Mouse (Mus musculus) hindbrain, embryonic 15.5 days (tissue): Measurements from ENCODE around the gene Plxnd1. TPM values are rescaled to one million over a fixed set of nuclear protein-coding genes. Genes with fewer than 3 reads are reported as not detected.

Source experiments
- ATAC-seq: fragments of 200-750 bp; cut with Nextera tagmentation; 2 replicates; pipeline ENCODE4 v1.8.0; 2017; ENCODE audit warnings: low read depth, moderate number of reproducible peaks, moderate TSS enrichment; ENCODE audit not compliant: low FRiP score
- H3K27ac ChIP-seq: fragments of 300-500 bp; sonication (generic); replicated peaks from 2 replicates; pipeline ENCODE4 v1.5.1; 2015; ENCODE audit warnings: mild to moderate bottlenecking, inconsistent platforms
- H3K27me3 ChIP-seq: fragments of 300-500 bp; sonication (generic); 2 replicates; pipeline ENCODE4 v1.6.1; 2015; ENCODE audit warnings: control low read depth, inconsistent platforms
- H3K36me3 ChIP-seq: fragments of 300-500 bp; sonication (generic); 2 replicates; pipeline ENCODE4 v1.6.1; 2015; ENCODE audit warnings: control low read depth, inconsistent platforms
- H3K4me1 ChIP-seq: fragments of 300-500 bp; sonication (generic); replicated peaks from 2 replicates; pipeline ENCODE4 v1.6.1; 2015; ENCODE audit warnings: control low read depth, inconsistent platforms
- H3K4me2 ChIP-seq: fragments of 300-500 bp; sonication (generic); 2 replicates; pipeline ENCODE4 v1.6.1; 2015; ENCODE audit warnings: moderate library complexity, mild to moderate bottlenecking, inconsistent platforms
- H3K4me3 ChIP-seq: fragments of 300-500 bp; sonication (generic); 2 replicates; pipeline ENCODE4 v1.5.1; 2015; ENCODE audit warnings: mild to moderate bottlenecking, inconsistent platforms
- H3K9ac ChIP-seq: fragments of 300-500 bp; sonication (generic); 2 replicates; pipeline ENCODE4 v1.6.1; 2015; ENCODE audit warnings: inconsistent platforms
- H3K9me3 ChIP-seq: fragments of 300-500 bp; sonication (generic); 2 replicates; pipeline ENCODE4 v1.6.1; 2016; ENCODE audit warnings: control low read depth, inconsistent platforms
- WGBS: fragments of 180-500 bp; shearing (Covaris S2); methylation state at CpG from one replicate; pipeline ENCODE4 v1.1.7; 2015; 5-methylcytosine and 5-hydroxymethylcytosine counted together
- polyA plus RNA-seq: library from polyadenylated mRNA; unstranded; fragments of >200 nt; fragmentation: Nextera tagmentation; extraction: Ambion mirVana; gene quantifications from 2 replicates; pipeline ENCODE4 v1.2.1, GENCODE M21; 2015

Plxnd1 gene
- polyA plus RNA-seq, 1 experiment from 2014 or later = 10.8 TPM

DNA sequence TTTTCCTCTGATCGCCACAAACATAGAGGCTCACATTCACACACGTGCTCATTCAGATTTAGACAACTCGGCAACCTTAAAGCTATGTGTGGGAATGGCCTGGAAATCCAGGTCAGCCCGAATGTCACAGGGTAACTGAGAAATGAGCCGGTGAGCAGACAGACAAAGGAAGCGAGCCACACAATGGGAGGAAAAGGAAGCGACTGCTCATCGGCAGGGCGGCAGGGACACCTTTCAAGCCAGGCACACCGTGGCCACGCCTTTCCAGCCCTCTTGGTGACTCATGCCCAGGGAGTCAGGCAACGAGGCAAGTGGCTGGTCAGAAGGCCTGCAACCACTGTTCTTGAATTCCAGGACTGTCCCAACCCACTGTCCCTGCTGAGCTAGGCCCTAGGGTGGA, 14.6 kb upstream of the Plxnd1 start:
- Histone ChIP-seq H3K27me3 (no peaks in the 10 kb centered on the region), H3K4me1 (peaks cover 2% of the 10 kb centered on the region; the same call in 1 of the 2 replicates), H3K9me3 (no peaks in the 10 kb centered on the region), H3K36me3 (no peaks in the 10 kb centered on the region), H3K4me3 (no peak overlapping the region), H3K27ac (no peak overlapping the region), H3K9ac (no peak overlapping the region), H3K4me2 (no peak overlapping the region)
- ATAC-seq = no peak
- WGBS = 48% methylated on average over 12 of the region's 12 CpGs

DNA sequence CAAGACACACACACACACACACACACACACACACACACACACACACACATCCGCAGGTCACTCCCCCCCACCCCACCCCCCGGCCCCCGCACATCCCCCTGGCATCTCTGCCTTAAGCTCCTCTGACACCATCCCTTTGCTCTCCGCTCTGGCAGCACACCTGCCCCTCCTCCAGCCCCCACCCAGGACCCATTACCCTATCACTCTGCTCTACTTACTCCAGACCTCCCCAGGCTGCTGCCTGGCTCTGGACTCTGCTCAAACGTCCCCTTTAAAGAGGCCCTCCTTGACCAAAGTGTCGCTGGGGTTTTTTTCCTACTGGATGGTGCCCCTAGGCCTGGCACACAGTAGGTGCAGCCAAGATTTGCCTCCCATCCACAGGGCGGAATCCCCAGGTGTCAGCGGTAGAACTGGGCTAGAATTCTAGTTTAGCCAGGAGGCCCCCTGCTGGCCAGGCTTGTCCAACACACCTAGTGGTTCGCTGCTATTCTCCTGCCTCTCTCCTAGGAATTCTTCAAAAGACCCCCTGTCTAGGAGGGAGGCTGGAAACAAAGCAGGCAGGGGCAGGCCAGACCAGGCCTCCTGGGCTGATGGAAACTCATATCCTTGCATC, 12.9 kb upstream of the Plxnd1 start:
- Histone ChIP-seq H3K4me2 (no peak overlapping the region), H3K36me3 (no peaks in the 10 kb centered on the region), H3K4me3 (no peak overlapping the region), H3K9me3 (no peaks in the 10 kb centered on the region), H3K27ac (no peak overlapping the region), H3K9ac (no peak overlapping the region), H3K4me1 (peaks cover 2% of the 10 kb centered on the region; the same call in 1 of the 2 replicates), H3K27me3 (no peaks in the 10 kb centered on the region)
- ATAC-seq = 0 out of 2 replicates have a peak, but pooled peaks have one; percentile 6
- WGBS = 12% methylated on average over 6 of the region's 9 CpGs

- no peak overlapping the region for H3K4me2 ChIP-seq
- H3K36me3 ChIP-seq = no peaks in the 10 kb centered on the region
- H3K4me1 ChIP-seq = peaks cover 2% of the 10 kb centered on the region; the same call in 1 of the 2 replicates
- peak overlapping the region; percentile 41 for H3K27ac ChIP-seq
- 50% methylated on average over 9 of the region's 9 CpGs for WGBS
- no peak for ATAC-seq
- no peaks in the 10 kb centered on the region for H3K27me3 ChIP-seq
- H3K4me3 ChIP-seq = no peak overlapping the region
- no peak overlapping the region for H3K9ac ChIP-seq
- no peaks in the 10 kb centered on the region for H3K9me3 ChIP-seq
These were observed 11.9 kb upstream of the Plxnd1 start for GRCm38 (mm10) chr6:116006731-116007130.

- Histone ChIP-seq H3K36me3 (no peaks in the 10 kb centered on the region), H3K4me2 (no peak overlapping the region), H3K4me3 (no peak overlapping the region), H3K9me3 (no peaks in the 10 kb centered on the region), H3K27me3 (no peaks in the 10 kb centered on the region), H3K27ac (peak overlapping the region; percentile 41; the same call in 1 of the 2 replicates), H3K4me1 (peaks cover 2% of the 10 kb centered on the region; the same call in 1 of the 2 replicates), H3K9ac (no peak overlapping the region)
- no peak for ATAC-seq
- 86% methylated on average over 4 of the region's 4 CpGs for WGBS
These were observed 11.1 kb upstream of the Plxnd1 start for GRCm38 (mm10) chr6:116005959-116006288.

- Histone ChIP-seq H3K9me3 (no peaks in the 10 kb centered on the region), H3K27ac (no peak overlapping the region), H3K4me3 (no peak overlapping the region), H3K4me2 (no peak overlapping the region), H3K36me3 (no peaks in the 10 kb centered on the region), H3K9ac (no peak overlapping the region), H3K27me3 (no peaks in the 10 kb centered on the region), H3K4me1 (no peaks in the 10 kb centered on the region)
- ATAC-seq = no peak
- WGBS = 75% methylated on average over 17 of the region's 17 CpGs
These were observed 10.6 kb upstream of the Plxnd1 start for GRCm38 (mm10) chr6:116005275-116005958.

DNA sequence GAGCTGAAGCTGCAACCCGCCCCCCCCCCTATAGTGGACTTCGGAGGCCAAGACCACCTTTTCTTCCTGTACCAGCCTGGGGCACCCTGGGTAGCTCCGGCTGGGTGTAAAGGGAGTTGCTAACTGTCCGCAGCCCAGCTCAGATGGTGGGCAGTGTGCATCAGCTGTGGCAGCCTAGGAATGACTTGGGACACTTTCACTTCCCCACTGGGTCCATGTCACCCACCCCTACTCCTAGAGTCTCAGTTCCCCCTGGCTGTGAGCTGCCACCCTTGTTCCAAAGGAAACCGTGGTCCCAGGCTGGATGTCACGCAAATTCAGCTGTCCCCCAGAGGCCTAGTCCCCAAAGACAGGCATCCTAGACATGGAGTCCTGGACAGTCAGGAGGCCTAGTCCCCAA, 9.9 kb upstream of the Plxnd1 start:
- ATAC-seq = no peak
- Histone ChIP-seq H3K27ac (no peak overlapping the region), H3K4me3 (no peak overlapping the region), H3K36me3 (no peaks in the 10 kb centered on the region), H3K9ac (no peak overlapping the region), H3K9me3 (no peaks in the 10 kb centered on the region), H3K27me3 (no peaks in the 10 kb centered on the region), H3K4me2 (no peak overlapping the region), H3K4me1 (no peaks in the 10 kb centered on the region)
- WGBS = 89% methylated on average over 6 of the region's 6 CpGs

DNA sequence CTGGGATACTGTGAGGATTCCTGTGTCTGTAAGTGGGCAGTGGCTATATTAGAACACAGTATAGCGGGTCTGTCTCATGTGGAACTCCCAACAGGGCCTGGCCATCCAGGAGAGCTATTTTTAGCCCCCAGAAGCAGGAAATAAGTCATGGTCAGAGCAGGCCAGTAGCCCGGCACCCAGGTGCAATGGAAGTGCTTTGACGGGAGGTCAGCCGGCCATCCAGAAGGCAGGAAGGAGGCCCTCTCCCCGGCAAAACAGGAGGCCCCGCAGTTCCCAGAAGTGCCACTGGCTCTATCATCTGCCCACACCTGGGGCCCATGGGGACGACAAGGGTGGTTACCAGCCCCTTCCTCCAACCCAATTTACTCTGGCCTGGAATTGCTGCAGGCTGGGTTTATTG, 9.3 kb upstream of the Plxnd1 start:
- no peak overlapping the region for H3K9ac ChIP-seq
- WGBS = 66% methylated on average over 7 of the region's 7 CpGs
- no peaks in the 10 kb centered on the region for H3K9me3 ChIP-seq
- no peak for ATAC-seq
- H3K4me3 ChIP-seq = no peak overlapping the region
- H3K27me3 ChIP-seq = no peaks in the 10 kb centered on the region
- H3K4me2 ChIP-seq = no peak overlapping the region
- no peak overlapping the region for H3K27ac ChIP-seq
- H3K4me1 ChIP-seq = no peaks in the 10 kb centered on the region
- no peaks in the 10 kb centered on the region for H3K36me3 ChIP-seq

DNA sequence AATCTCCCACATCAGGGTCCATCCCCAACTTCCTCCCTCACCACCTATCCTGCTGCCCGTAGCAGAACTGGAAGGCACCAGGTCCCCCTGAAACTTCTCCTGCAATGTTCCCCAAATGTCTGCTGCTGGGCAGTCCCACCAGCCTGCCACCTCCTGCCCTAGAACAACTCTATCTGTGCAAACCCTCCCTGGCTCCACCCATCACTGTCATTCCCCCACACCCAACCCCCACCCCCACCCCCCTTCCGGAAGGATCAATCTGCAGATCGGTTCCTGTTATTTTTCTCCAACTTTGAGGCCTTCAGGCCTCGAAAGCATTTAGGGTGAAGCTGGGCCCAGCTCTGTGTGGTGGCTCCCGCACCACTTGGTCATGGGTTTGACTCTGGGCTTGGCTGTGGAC, 8.7 kb upstream of the Plxnd1 start:
- Histone ChIP-seq H3K27ac (no peak overlapping the region), H3K9ac (no peak overlapping the region), H3K4me3 (no peak overlapping the region), H3K4me1 (no peaks in the 10 kb centered on the region), H3K36me3 (no peaks in the 10 kb centered on the region), H3K9me3 (no peaks in the 10 kb centered on the region), H3K27me3 (no peaks in the 10 kb centered on the region), H3K4me2 (no peak overlapping the region)
- WGBS = 83% methylated on average over 5 of the region's 5 CpGs
- no peak for ATAC-seq

DNA sequence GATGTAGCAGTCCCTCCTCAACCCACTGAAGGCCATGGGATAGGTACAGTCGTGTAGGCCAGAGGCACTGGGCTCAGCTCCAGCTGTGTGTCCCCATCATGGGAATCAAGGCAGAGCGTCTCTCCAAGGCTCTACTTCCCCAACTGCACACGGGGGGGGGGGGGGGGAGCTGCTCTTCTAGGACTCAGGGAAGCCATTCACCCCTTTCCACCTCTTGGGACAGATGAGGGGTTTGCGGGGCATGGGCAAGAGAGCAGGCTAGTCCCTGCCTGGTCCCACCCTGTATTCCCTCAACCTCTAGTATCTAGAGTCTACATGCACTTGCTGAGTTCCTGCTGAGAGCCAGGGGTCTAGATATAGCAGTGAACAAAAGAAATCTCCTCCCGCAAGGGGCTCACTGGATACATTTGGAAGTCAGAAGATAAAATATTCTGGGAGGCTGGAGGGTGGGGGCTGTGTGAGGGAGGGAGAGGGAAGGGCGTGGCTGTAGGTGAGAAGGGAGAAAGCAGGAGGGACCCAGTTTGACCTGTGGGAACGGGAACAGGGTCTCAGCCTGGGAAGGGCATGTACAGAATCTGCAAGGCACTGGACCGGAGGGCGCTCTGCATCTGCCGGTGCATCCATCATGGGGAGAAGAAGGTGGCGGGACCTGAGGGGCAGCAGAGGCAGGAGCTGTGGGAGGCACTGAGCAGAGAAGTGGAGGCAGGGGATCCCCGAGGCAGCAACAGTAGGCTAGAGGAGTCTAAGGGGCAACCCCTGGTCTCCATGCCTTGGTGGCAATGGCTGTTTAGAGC, 7.7 kb upstream of the Plxnd1 start:
- Histone ChIP-seq H3K4me1 (no peaks in the 10 kb centered on the region), H3K9me3 (no peaks in the 10 kb centered on the region), H3K27me3 (no peaks in the 10 kb centered on the region), H3K36me3 (no peaks in the 10 kb centered on the region), H3K9ac (no peak overlapping the region), H3K27ac (no peak overlapping the region), H3K4me2 (no peak overlapping the region), H3K4me3 (no peak overlapping the region)
- ATAC-seq = no peak
- 68% methylated on average over 12 of the region's 12 CpGs for WGBS

DNA sequence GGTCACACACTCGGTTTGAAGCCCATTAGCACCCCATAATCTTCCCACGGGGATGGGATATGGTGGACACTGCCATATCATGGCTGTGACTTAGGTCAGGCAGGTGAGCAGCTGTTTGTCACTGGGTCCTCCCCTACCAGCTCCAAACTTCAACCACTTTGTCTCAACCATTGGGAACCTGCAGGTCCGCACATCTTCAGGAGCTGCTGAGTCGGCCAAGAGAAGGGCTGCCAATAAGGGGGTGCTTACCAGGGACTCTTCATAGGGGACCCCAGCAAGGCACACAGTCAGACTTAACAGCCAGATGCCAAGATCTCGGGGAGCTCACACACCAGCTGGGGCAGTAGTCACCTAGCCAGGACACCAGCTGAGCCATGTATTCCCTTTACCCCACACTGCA, 6.0 kb upstream of the Plxnd1 start:
- peaks cover 3% of the 10 kb centered on the region for H3K27me3 ChIP-seq
- ATAC-seq = no peak
- H3K4me3 ChIP-seq = no peak overlapping the region
- no peak overlapping the region for H3K27ac ChIP-seq
- WGBS = 87% methylated on average over 5 of the region's 5 CpGs
- no peak overlapping the region for H3K4me2 ChIP-seq
- H3K36me3 ChIP-seq = no peaks in the 10 kb centered on the region
- no peaks in the 10 kb centered on the region for H3K9me3 ChIP-seq
- H3K4me1 ChIP-seq = no peaks in the 10 kb centered on the region
- no peak overlapping the region for H3K9ac ChIP-seq

- peaks cover 7% of the 10 kb centered on the region for H3K27me3 ChIP-seq
- WGBS = 85% methylated on average over 2 of the region's 2 CpGs
These were observed 4.4 kb upstream of the Plxnd1 start for GRCm38 (mm10) chr6:115999227-115999626.

GRCm38 (mm10) chr6:115998758-115999157, 4.0 kb upstream of the Plxnd1 start:
- Histone ChIP-seq H3K4me1 (peaks cover 13% of the 10 kb centered on the region), H3K4me2 (no peak overlapping the region), H3K4me3 (no peak overlapping the region), H3K36me3 (no peaks in the 10 kb centered on the region), H3K27me3 (peaks cover 8% of the 10 kb centered on the region), H3K9ac (no peak overlapping the region), H3K9me3 (no peaks in the 10 kb centered on the region), H3K27ac (no peak overlapping the region)
- no peak for ATAC-seq
- WGBS = 73% methylated on average over 7 of the region's 7 CpGs

More at GRCm38 (mm10) chr6:115999227-115999626, 4.4 kb upstream of the Plxnd1 start:
- Histone ChIP-seq H3K9me3 (no peaks in the 10 kb centered on the region), H3K36me3 (no peaks in the 10 kb centered on the region), H3K4me1 (peaks cover 8% of the 10 kb centered on the region), H3K4me2 (no peak overlapping the region), H3K9ac (no peak overlapping the region), H3K4me3 (no peak overlapping the region), H3K27ac (no peak overlapping the region)
- ATAC-seq = no peak
